Mouse (Mus musculus) erythroid progenitor cell, adult 5-6 weeks (primary cell): Measurements from ENCODE around the gene Zfhx2. TPM values are rescaled to one million over a fixed set of nuclear protein-coding genes. Genes with fewer than 3 reads are reported as not detected.
A peak's percentile ranks its signal among the peaks of the same experiment; 100 is the strongest.

Experiments
- ATAC-seq: replicated peaks from 2 replicates; pipeline ENCODE4 v1.8.0; 2016; ENCODE audit warnings: moderate number of reproducible peaks, mild to moderate bottlenecking, moderate TSS enrichment, inconsistent platforms; ENCODE audit not compliant: poor library complexity, low FRiP score, severe bottlenecking
- total RNA-seq, 2 experiments: library from RNA; stranded (forward) in 1 of 2; stranded (reverse) in 1 of 2; fragments of 150-400 nt in 1 of 2; fragments of 186-747, 209-891 nt in 1 of 2; gene quantifications; 2 replicates each; pipeline versions ENCODE4 v1.2.3 to v1.2.4; 2015 to 2017; ENCODE audit warnings: low replicate concordance in 2 of 2

Zfhx2 gene
- total RNA-seq, 2 experiments from 2014 or later, result 3.8 to 5.4 TPM

DNA sequence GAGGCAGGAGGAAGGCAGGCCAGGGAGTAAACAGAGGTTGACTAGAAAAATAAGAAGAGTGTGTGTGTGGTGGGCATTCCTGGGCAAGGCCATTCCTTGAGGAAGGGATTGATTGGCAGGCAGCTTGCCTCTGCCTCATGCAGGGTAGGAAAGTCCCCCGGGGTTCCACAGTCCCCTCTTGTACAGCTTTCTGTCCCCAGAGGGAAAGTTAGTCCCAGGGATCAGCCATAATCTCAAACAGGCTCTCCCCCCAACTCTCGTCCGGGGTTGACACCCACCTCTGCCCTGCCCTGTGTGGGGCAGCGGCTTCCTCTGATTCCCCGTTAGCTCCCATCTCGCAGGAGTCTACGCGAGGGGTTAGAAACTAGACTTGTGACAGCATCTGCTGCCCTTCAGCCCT, 14.9 kb upstream of the Zfhx2 start:
- no peak for ATAC-seq

DNA sequence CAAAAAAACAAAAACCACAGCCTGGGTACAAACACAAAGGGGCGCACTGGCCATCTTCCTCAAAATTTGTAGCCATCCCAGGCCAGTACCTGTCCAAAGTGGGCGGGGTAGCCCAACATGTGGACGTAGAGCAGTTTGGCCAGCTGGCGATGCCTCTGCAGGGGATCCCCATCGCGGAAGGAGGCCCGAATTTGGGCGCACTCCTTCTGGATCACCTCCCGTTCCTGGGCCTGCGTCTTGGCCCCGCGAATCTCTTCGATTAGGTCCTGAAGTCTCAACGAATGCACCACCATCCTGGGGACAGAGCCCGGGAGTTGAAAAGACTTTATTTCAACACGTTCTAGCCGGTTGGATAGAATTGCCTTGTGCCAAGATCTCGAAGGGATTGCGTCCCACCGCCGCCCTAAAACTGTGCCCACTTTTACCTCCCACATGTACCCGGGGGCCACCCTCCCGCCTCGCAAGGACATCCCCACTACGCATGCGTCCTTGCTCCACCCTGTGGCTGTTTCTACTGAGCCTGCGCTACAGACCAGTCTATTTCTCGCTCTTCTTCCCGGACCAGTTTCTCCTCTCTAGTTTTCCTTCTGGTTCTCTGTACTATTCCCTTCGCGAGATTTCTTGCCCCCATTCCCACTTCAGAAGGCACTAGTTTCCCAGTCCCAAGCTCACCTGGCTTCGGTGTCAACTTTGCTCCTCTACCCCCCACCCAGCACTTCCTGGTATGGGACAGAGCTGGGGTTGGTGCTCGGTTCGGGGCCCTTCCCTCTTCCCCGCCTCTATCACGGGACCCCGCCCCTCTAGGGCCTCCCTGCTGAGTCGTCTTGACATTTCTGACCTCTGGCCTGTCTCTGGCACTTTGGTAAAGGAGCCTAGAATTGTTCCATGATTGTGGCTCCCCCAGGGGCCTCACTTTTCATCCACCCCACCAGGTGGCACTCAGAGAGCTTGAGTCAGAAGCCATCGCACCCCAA, 14.0 kb upstream of the Zfhx2 start, which contains the start of gene Ap1g2:
Gene Ap1g2 (minus strand): TSS at position 758 of the 974 bp plus-strand sequence.
- peak; percentile 78 for ATAC-seq

DNA sequence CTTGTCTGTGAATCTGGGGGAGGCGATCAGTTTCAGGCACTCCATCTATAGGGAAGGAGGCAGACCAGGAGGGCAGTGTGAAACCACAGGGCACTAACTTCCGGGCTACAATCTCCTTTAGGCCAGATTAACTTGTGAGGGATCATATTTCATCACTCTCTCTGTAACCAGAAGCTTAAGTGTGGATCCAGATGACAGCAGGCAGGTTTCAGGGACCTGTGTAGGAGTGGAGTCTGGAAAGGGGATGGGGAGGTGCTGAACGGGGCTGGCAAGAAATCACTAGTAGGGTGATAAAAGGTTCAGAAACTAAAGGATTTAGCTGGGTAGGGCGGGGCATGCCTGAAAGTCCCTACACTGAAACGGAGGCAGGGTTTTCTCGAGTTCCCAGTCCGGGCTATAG, 13.3 kb upstream of the Zfhx2 start:
- ATAC-seq, result no peak

DNA sequence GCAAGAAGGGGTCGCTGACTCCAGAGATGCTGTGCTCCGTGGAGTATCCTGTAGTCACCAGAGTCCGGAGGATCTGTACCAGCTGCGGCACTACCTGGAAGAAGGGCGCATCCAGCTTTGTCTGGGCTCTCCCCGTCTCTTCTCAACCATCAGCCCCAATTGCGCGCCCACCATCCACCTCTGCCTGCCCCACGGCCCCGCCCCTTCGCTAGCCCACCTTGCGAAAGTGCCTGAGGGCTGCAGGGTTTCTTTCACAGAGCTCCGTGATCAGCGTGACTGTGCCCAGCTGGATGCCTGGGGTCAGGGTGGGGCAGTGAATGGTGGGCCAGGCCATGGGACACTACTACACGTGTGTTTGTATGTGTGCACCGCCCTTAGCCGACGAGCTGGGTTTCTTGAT, 12.2 kb upstream of the Zfhx2 start:
- ATAC-seq, result no peak

DNA sequence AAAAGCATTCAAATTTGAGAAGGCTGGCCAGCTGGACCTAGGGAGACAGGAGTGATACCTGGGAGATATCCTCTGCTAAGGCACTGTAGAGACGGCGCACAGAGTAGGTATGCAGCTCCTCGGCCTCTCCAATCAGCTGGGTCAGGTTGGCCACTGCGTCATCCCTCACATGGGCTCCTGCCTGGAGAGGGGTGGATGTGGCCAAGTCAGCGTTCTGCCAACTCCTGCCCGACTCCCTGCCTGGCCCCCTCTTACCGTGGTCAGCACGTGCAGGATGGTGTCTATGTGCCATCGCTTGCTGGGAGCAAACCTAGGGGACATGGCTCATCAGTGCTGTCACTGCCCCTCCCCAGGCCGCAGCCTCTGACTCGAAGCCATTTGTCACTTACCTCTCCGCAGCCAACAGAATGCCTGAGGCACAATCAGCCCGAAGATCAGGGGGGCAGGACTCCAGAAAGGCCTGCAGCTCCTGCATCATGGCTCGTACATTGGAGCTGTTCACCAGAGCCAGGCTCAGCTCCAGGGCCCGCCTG, 10.2 kb upstream of the Zfhx2 start:
- no peak for ATAC-seq

DNA sequence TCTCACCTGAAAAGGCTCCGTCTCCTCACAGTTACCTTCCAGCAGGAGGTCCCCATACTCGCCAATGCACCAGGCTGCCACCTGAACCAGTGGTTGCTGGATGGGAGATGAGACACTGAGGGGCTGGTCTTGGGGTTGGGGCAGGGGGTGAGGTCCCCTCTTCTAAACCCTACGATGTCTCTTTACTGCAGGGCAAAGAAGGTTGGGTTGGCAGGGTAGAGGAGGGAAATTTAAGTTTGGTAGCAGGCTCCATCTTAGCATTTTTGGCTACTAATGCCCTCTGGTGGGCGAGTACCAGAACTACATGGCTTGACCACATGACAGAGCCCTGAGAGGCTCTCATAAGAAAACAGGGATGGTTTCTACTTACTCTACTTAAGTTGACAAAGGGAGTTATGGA, 9.5 kb upstream of the Zfhx2 start:
- 0 out of 2 replicates have a peak, but pooled peaks have one; percentile 27 for ATAC-seq

DNA sequence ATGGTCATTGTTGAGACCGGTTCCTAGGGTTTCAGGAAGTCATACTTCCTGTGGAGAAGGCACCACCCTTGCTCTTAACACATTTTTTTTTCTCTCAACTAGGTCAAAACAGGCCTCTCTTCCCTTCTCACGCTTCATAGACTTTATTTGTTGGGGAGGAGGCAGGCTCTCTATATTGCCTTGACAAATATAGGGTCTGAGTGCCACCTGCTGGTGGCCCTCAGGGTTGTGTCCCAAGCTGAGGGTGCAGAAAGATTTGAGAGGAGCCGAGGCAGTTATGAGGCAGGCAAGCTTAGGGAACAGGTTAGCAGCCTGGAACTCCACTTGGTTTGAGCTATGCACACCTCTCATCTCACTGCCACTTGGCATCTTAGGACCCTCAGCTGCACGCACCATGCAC, 5.9 kb upstream of the Zfhx2 start:
- ATAC-seq, result no peak

DNA sequence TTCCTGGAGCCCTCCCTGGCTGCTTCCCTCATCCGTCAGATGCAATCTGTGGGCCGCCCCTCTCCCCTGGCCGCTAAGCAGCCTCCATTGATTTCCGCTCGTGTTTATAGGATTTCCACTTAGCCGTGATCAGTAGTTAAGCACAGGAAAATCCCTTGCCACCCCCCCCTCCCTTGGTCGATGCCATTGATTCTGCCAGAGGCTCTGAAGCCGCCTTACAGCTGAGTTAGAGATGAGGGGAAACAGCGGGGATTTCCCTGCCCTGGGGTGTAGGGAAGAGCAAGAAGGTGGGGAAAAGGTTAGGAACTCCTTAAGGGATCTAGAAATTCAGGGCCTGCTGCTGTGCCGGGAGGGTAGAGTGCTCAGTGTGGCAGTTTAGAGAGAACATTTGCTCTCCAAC, 5.5 kb upstream of the Zfhx2 start:
- ATAC-seq, result no peak

DNA sequence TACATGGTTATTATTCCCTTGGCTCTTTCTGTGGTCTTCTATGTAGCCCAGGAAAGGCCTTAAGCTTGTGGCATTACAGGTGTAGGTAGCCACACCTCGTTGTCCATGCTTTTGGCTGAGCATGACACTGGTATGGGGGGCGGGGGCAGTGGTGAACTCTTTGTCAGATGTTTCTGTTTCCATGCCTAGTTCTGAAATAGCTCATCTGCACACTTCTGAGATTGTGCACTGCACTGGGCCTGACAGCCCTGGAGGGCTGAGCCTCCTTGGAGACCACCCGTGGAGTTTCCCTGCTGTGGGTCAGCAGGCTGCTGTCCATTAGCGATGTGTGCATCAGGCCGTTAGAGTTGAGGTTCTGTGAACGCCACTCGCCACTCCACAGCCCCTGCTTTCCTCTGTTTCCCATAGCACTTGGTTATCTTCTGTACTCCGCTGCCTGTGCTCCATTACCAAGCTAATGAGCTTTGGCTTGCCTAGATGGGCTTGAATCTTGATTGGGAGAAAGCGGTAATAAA, 4.5 kb upstream of the Zfhx2 start:
- ATAC-seq, result no peak

DNA sequence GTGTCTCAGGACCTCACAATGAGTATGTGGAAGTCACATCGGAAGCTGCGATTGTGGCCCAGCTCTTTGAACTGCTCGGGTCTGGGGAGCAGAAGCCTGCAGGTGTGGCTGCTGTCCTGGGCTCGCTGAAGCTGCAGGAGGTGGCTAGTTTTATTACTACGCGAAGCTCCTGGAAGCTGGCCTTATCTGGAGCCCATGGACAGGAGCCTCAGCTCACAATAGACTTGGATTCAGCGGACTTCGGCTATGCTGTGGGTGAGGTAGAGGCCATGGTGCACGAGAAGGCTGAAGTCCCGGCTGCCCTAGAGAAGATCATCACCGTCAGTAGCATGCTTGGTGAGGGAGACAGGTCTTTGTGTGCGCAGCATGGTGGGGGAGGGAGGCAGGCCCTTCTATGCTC, 3.5 kb upstream of the Zfhx2 start:
- ATAC-seq, result no peak

DNA sequence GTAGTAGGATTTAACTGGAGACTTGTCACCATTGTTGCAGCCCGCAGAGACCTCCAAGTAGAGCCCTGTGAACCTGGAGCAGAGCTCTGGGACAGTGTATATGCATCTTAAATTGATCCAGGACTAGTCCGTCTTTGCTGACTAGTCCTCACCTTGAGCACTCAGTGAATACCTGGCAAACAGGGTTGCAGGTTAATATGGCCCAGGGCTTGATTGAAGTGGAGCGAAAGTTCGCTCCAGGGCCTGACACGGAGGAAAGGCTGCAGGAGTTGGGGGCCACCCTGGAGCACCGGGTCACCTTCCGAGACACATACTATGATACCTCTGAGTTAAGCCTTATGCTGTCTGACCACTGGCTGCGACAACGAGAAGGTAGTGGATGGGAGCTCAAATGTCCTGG, 3.1 kb upstream of the Zfhx2 start:
- ATAC-seq, result no peak

DNA sequence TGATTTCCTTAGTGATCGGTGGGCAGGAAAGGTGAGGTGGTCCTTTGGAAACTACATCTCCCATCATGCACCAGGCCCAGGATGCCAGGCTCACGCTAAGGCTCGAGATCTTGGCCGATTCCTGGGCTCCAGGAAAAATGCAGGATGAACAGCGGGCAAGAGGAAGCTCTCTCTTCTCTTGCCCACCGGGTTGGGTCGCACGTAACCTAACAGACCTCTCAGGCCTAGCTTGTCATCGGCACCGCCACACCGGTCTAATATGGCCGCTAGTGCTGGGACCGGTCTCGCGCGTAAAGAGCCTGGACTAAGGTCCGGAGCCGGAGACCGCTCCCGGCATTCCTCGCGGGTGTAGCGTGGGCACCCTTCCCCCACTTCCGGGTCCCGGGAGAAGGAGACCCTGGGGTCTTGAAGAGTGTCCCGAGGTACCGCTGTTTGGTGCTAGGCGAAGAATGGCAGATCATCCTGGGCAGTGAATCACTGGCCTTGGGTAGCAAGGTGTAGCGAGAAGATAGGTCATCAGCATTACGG, 2.6 kb upstream of the Zfhx2 start, which contains the start of gene Thtpa:
Gene Thtpa (plus strand): TSS at position 81 of the 528 bp plus-strand sequence.
- ATAC-seq, result peak; percentile 65

DNA sequence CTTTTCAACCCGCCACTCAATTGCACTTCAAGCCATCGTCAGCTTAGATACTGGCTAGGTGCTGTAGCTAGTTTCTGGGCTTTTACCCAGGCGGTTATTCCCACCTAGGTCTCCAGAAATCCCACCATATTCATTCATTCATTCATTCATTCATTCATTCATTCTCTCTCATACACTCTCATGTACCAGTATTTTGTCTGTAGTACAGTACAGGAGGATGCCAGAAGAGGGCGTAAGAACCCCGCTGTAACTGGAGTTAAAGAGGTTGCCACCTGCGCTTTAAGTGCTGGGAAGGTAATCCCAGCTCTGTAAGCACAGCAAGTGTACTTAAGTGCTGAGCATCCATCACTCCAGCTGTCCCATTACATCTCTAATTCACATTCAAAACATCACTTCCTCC, 1.8 kb upstream of the Zfhx2 start:
- no peak for ATAC-seq

DNA sequence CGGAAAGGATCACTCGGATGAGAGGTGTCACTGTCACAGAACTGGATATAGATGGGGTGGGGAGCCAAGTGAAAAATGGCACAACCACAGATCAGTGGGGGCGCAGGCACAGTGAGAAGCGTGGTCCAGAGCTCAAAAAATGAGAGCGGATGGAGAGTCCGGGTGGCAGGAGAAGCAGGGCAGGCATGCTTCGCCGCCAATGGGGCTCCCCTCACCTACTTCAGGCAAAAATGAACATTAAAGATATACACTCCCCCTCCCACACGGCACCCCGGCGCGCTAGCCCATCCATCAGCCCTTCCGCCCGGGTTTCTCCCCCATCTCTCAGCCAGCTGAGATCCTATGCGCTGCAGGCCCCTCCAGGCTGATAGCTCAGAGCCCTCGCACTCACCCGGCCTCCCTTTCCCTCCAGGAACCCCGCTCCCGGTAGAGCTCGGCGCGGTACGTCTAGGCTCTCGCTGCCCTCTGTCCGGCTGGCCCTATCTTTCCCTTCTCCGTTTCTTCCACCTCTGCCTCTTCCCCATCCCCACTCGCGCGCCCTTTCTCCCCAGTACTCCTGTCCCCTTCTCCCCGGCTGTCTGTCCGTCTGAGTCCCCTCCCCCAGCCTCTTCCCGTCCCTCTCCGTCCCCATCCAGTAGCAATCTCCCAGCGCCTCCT, 787 bp downstream of the Zfhx2 start:
- no peak for ATAC-seq

DNA sequence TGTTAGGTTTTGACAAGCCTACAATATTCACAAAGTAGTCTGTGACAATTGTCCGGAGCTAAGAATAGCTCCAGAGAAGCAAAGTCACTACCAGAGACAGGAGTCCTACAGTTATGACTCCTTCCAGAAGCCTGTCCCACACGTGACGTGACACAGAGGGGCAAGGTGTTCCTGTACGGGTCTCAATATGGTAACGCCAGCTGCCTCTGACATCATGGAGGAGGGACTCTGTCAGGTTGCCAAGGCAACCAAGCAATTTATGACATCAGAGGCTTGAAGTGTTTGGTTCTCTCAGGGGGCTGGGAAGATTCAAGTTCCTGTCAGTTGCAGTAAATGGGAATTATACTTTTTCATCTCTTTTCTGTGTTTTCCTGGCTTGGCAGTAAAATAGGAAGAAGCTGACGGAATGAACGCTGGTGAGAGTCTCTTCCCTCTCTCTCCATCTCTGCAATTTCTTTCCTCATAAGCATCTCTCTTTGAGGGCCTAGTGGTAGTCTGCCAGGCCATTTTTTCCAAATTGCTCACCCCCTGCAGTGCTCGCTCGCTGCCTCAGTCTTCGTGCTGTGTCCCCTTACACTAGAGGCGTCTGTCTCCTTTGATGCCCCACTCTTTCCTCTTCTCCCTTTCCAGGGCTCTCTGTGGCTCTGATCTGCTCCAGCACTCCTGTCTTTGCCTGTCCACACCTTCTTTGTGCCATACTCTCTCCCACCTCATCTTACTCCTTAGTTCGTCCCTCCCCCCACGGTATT, 2.8 kb downstream of the Zfhx2 start:
- no peak for ATAC-seq

DNA sequence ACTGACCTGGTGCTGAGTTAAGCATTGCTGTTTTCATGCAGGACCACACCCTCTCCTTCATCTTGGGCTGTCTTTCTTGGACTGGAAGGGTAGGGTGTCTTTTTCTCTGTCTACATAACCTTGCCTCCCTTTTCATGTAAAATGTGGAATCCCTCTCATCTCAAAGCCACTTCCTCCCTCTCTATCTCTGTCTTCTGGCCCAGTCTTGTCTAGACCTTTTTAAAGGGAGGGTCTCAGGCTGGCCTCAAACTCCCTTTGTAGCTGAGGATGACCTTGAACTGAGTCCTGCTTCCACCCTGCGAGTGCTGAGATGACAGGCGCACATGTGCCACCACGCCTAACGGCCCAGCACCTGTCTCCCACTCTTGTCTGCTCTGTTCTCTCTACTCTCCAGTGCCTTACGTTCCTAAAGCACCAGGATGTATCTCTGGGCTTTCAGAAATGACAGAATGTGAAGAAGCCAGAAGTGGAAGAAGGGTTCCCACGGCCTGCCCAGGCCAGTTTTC, 6.1 kb downstream of the Zfhx2 start:
- no peak for ATAC-seq

DNA sequence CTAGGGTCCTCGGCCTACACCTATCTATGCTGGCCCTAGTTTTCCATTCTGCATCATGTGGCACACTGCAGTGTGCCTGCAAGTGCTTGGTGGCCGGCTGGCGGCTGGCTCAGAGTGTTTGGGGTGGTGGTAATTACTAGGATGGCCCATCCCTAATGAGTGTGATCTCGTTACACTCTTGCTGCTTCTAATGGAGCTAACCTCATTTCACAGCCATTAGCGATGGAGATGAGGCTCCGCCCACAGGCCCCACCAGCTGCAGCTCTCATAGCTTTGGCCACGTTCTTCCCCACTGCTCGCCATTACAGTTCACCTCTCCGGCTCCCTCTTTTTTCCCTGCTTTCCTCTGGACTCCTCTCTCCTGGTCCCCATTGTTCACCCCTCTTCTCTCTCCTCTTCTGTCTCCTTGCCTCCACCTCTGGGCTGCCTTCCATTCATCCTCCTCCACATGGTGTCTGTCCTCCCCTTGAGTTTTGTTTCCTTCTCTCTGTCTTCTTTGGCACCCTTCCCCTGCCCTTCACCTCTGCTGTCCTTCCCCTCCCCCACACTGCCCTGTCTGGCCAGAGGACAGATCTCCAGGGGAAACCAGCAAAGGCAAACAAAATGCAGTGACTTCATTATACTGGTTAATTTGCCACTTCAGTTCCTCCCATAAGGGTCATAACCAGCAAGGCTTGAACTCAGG, 6.7 kb downstream of the Zfhx2 start:
- ATAC-seq, result no peak

DNA sequence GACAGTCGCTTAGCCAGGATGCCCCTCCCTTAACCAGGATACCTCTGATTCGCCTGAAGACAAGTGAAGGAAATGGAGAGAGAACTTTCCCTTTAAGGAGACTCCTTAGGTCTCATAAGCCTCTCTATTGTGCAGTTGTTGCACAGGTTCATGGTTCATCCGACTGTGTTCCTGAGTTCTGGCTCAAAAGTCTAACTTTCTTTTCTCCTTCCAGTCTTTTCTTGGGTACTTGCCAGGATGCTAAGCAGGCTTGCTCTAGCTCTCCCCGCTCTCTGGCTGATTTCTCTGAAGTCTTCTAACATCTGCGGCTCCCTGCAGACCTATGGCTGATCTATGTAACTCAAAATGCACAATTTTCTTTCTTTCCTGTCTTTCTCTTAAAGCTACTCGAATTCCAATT, 8.6 kb downstream of the Zfhx2 start:
- no peak for ATAC-seq

DNA sequence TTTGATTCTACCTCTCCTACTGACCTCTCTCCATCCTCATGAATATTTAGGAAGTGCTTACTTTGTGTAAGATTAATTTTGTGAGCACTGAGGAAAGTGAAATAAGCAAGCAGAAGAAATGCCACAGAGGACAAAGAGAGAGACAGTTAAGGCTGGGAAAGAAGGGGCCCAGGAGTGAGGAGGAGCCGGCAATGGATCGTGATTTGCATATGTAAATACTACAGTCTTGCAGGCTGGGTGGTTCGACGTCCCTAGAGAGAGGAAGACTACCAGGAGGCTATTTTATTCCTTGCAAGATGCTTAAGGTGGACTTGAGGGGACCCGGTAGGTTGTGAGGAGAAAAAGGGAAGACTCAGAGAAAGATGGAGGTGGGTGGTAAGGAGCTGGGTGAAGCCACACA, 11.0 kb downstream of the Zfhx2 start:
- no peak for ATAC-seq
